Mouse (Mus musculus) E14TG2a.4 (cell line): Measurements from ENCODE around the gene Hoxb1.

ENCODE experiments used
- CTCF ChIP-seq: conservative IDR thresholded peaks from 2 replicates; pipeline ENCODE4 v1.5.1; 2014; ENCODE audit warnings: low read length
- NANOG ChIP-seq: IDR thresholded peaks from 2 replicates; pipeline ENCODE4 v1.6.1; 2014; ENCODE audit warnings: borderline replicate concordance, low read length, mixed read lengths
- POU5F1 ChIP-seq: IDR thresholded peaks from 2 replicates; pipeline ENCODE4 v1.6.1; 2014; ENCODE audit warnings: low read length, borderline replicate concordance

DNA sequence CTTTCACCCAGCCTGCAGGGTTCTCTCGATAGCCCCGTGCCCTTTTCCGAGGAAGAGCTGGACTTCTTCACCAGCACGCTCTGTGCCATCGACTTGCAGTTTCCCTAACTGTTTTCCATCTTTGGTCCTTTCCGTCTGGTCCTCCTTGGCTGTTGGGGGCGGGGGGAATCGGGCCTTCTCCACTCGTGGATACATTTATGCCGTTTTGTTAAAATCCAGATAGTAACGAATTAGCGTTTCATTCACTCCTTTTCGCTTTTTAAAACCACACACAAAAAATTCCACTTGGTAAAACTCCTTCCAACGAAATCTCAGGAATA lies 12.1 kb upstream of the Hoxb1 start:
- no peak for TF ChIP-seq CTCF
- TF ChIP-seq POU5F1: no peak
- TF ChIP-seq NANOG: no peak
